Mouse (Mus musculus): ENCODE results near the gene Pgm2l1.

Gene Pgm2l1

GRCm38 (mm10) chr7:100298861-100299510 is 71.8 kb downstream of the Pgm2l1 start:
- no peak for DNase-seq

- DNase-seq = no peak
These were observed 74.2 kb downstream of the Pgm2l1 start for GRCm38 (mm10) chr7:100301390-100301789.

GRCm38 (mm10) chr7:100302316-100302715 is 75.1 kb downstream of the Pgm2l1 start:
- no peak for DNase-seq

GRCm38 (mm10) chr7:100305894-100306293 is 78.7 kb downstream of the Pgm2l1 start:
- DNase-seq = no peak

GRCm38 (mm10) chr7:100307872-100308653 is 80.9 kb downstream of the Pgm2l1 start:
- no peak for DNase-seq

- no peak for DNase-seq
These were observed 82.0 kb downstream of the Pgm2l1 start for GRCm38 (mm10) chr7:100309216-100309615.

- DNase-seq = no peak
These were observed 82.5 kb downstream of the Pgm2l1 start for GRCm38 (mm10) chr7:100309679-100310078.

- no peak for DNase-seq
These were observed 83.1 kb downstream of the Pgm2l1 start for GRCm38 (mm10) chr7:100310290-100310689.

- no peak for DNase-seq
These were observed 85.5 kb downstream of the Pgm2l1 start for GRCm38 (mm10) chr7:100312716-100313115.

GRCm38 (mm10) chr7:100316924-100317323 is 89.7 kb downstream of the Pgm2l1 start:
- DNase-seq = no peak

- DNase-seq = no peak
These were observed 90.3 kb downstream of the Pgm2l1 start for GRCm38 (mm10) chr7:100317534-100317933.

GRCm38 (mm10) chr7:100323721-100324120 is 96.5 kb downstream of the Pgm2l1 start:
- no peak for DNase-seq

GRCm38 (mm10) chr7:100325482-100325881 is 98.3 kb downstream of the Pgm2l1 start:
- peak; percentile 36 to 43 for DNase-seq

GRCm38 (mm10) chr7:100327514-100327913 is 100.3 kb downstream of the Pgm2l1 start:
- no peak for DNase-seq
